Mouse (Mus musculus): Measurements from ENCODE around the gene Bex6. TPM values are rescaled to one million over a fixed set of nuclear protein-coding genes. Genes with fewer than 3 reads are reported as not detected.
"Not testable (repeated sequence)": the region's sequence is repeated elsewhere in the genome, so short reads cannot be mapped to it uniquely, and the experiment has no call there.

Bex6 gene
- total RNA-seq, 2 experiments from 2014 or later = 0.47 TPM; not detected in 1

GRCm38 (mm10) chr16:32174340-32175005 is 5.2 kb upstream of the Bex6 start:
- no peak for DNase-seq

GRCm38 (mm10) chr16:32175029-32175428 is 4.6 kb upstream of the Bex6 start:
- no peak for DNase-seq

DNA sequence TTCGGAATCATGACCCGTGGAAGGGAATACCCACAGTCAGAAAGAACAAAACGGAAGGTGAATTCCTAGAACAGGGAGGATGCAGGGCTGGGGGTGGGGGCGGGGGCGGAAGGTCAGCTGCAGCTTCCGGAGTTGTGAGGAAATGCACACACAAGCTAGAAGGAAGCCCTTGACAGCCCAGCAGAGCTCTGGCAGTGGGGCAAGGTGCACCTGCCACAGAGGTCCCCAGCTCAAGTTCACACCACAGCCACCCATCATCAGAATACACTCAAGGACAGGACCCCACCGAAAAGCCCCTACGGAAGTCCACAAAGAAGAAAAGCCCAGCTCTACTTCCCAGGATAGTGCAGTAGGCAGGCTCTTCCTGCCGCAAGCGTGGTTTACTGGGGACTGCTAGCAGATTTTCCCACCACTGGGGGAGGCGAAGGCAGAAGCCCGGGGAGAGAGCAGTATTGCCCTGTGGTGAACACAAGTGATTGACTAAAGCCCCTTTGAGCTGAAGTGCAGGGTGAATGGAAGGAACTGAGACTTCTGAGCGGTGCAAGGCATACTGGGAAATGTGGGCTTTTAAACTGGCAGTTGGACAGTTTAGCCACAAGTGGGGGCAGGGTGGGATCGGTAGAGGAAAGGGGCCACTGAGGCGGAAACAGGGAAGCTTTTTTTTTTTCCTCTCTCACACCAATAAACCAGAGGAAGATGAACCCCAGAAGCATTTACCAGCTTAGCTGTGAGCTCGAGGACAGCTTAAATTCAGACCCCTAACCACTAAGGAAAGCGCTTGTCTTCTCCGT is 2.5 kb upstream of the Bex6 start:
- DNase-seq = no peak

DNA sequence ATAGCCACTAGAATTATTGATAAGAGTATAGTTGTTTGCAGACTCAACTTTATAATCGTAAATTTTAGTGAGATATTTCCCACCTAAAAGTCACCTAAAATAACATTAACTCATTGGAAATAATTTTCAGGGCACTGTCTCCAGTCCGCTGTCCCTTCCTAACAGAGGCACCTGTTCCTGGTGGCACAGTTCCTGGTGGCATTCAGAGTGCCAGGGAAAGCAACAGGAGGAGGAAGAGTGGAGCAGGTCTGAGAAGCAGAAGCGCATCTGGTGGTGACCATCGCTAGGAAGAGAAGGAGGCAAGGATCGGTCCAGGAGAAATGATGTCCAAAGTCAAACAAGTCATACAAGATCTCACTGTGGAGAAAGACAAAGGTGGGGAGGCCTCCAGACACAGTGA is 6.4 kb downstream of the Bex6 start:
- DNase-seq = no peak

DNA sequence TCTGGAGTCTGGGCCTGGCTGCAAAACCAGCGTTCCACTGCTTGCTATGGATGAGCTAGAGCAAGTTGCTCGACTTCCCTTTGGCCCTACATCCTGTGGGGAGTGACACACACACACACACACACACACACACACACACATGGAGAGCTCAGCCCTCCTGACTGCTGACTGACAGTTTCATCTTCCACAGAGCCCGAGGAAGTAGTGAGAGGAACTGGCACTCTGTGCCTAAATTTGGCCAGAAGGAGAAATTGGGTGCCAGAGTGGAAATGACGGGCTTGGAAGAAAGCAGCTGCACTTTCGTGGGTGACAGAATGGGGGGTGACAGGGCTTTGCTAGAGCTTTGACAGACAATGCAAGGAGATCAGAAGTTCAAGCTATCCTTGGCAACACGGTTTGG is 9.5 kb downstream of the Bex6 start:
- DNase-seq = peak; percentile 22

DNA sequence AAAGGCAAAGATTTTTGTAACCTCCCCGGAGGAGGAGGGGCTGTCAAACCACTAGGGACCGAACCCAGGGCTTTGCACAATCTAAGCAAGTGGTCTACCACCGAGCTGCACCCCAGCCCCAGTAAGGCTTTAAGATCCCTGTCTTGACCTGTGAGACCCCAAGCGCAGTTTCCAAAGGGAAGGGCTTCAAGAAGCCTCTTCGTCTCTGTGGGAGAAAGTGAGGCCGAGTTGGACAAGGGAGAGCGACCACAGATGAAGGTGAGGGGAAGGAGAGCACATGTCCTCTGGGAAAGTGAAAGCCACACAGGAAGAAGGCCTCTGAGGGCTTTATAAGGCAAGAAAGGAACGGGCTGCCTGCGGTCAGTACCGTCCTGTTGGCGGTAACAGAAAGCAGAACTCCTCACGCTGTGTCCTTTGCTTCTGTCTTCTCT is 10.4 kb downstream of the Bex6 start:
- DNase-seq = no peak

- peak; percentile 31 for DNase-seq
Measured at GRCm38 (mm10) chr16:32200256-32201003, 20.8 kb downstream of the Bex6 start.

- DNase-seq = no peak
Measured at GRCm38 (mm10) chr16:32201004-32201325, 21.3 kb downstream of the Bex6 start.

- peak; percentile 57 for DNase-seq
Measured at GRCm38 (mm10) chr16:32202681-32203080, 23.1 kb downstream of the Bex6 start.

DNA sequence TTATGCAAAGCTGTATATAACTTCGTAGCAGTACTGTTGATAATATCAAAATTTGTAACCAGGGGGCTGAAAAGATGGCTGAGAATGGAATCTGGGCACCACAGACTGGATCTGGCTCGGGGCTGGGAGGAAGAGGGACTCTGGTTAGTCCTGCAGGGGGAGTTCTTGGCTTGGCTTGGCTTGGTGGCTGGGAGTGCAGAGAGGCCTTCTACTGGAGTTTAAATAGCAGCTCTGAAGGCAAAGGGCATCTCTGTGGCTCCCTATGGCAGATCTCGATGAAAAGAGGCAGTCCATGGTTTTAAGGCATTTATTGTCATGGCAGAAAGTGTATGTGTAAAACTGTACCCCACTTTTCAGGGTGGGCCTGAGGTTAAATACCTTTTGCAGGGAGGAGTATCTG is 25.3 kb downstream of the Bex6 start:
- no peak for DNase-seq

DNA sequence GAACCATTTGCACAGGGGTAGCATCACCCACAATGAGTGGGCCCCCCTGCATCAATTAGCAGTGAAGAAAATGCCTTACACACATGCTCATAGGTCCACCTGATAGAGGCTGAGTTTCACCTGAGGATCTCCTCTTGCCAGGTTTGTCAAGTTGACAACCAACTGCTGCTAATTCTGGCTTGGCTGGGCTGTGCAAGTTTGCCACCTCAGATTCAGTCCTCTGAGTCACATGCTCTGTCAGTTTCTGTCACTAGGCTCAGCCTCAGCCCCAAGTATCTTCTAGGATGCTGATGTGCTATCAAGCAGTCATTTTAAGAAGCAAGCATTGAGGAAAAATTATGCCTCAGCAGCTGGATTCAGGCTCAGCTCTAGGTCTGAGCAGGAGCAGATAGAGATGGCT is 34.5 kb downstream of the Bex6 start:
- no peak for DNase-seq

DNA sequence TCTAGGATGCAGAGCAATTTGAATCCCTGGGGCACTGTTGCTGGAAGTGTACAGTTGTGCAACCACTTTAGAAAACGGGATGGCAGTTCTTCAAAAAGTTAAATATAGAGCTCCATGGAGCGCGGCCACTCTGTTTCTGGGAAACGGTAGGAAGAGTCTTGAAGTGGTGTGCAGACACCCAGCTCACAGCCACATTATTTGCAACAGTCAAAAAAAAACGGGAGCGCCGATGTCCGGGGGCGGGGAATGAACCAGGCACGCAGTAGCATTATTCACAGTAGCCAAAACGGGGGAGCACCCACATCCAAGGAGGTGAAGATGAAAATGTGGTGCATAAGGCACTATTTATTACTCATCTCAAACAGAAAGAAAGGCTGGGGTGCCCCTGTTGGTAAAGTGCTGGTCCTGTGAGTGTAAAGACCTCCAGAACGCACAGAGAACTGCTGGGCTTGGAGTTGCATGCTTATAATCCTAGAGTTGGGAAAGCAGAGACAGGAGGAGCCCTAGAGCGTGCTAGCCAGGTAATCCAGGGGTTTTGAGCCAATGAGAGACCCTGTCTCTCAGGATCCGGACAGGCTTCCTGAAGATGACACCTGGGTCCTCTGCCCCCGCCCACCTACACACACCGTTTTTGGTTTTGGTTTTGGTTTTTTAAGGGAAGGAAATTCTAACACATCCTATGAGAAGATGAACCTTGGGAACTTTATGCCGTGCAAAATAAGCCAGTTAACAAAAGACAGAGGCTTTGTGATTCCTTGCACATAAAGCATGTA is 35.4 kb downstream of the Bex6 start:
- DNase-seq = no peak

DNA sequence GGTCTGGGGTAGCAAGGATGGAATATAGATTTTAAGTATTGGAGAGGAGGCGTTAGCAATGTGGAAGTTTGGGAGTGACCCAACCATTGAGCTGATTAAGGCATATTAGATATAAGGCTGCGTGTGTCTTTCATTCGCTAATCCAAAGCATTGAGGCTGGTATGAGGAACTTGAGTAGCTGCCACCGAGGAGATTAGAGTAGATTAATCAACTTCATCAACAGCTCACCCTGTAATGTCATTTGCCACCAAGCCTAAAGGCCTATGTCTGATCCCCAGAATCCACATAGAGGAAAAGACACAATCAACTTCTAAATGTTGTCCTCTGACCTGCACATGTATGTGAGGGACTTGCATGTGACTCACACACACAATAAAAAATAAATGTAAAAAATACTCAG is 42.2 kb downstream of the Bex6 start:
- no peak for DNase-seq

- no peak for DNase-seq
Measured at GRCm38 (mm10) chr16:32222399-32222798, 42.8 kb downstream of the Bex6 start.

GRCm38 (mm10) chr16:32232050-32232449 is 52.4 kb downstream of the Bex6 start:
- not testable (repeated sequence) for DNase-seq

Other genes with a start within 250 kb of the Bex6 start
- gene Pigz, start 246.0 kb upstream of the Bex6 start, total RNA-seq (2021) = 1 to 10 TPM; 5.9 to 7.5 TPM
- gene 0610012G03Rik, start 231.3 kb upstream of the Bex6 start, total RNA-seq (2021) = 10 to 100 TPM; 41.2 to 47.7 TPM
- gene Ncbp2, start 231.3 kb upstream of the Bex6 start, total RNA-seq (2021) = 10 to 100 TPM; 18.7 to 23.6 TPM
- gene Senp5, start 176.5 kb upstream of the Bex6 start, total RNA-seq (2021) = 10 to 100 TPM; 13.8 to 17.0 TPM
- gene Pak2, start 100.5 kb upstream of the Bex6 start, total RNA-seq (2021) = 10 to 100 TPM; 22.7 to 26.7 TPM
- 10 to 100 TPM; 15.9 to 16.1 TPM for gene Pigx, start 80.1 kb upstream of the Bex6 start, total RNA-seq (2021)
- gene Cep19, start 80.0 kb upstream of the Bex6 start, total RNA-seq (2021) = 1 to 10 TPM; 6.3 to 7.3 TPM
- gene Nrros, start 14.2 kb upstream of the Bex6 start, total RNA-seq (2021) = 1 to 10 TPM; 7.4 to 9.0 TPM
- 10 to 100 TPM; 11.2 to 11.6 TPM for gene Fbxo45, start 67.3 kb downstream of the Bex6 start, total RNA-seq (2021)
- gene Wdr53, start 67.4 kb downstream of the Bex6 start, total RNA-seq (2021) = 1 to 10 TPM; 6.1 to 7.3 TPM
- 10 to 100 TPM; 13.1 to 18.3 TPM for gene Smco1, start 91.6 kb downstream of the Bex6 start, total RNA-seq (2021)
- gene Rnf168, start 97.6 kb downstream of the Bex6 start, total RNA-seq (2021) = 10 to 100 TPM; 11.6 to 13.4 TPM
- 10 to 100 TPM; 25.3 to 31.1 TPM for gene Ubxn7, start 152.4 kb downstream of the Bex6 start, total RNA-seq (2021)
- gene Tm4sf19, start 220.7 kb downstream of the Bex6 start, total RNA-seq (2021) = 1 to 10 TPM in 1 of 2 experiments, not detected in 1; 1.2 TPM
- gene Tctex1d2, start 239.9 kb downstream of the Bex6 start, total RNA-seq (2021) = 1 to 10 TPM; 4.7 to 5.6 TPM